In the genomic region with DNA sequence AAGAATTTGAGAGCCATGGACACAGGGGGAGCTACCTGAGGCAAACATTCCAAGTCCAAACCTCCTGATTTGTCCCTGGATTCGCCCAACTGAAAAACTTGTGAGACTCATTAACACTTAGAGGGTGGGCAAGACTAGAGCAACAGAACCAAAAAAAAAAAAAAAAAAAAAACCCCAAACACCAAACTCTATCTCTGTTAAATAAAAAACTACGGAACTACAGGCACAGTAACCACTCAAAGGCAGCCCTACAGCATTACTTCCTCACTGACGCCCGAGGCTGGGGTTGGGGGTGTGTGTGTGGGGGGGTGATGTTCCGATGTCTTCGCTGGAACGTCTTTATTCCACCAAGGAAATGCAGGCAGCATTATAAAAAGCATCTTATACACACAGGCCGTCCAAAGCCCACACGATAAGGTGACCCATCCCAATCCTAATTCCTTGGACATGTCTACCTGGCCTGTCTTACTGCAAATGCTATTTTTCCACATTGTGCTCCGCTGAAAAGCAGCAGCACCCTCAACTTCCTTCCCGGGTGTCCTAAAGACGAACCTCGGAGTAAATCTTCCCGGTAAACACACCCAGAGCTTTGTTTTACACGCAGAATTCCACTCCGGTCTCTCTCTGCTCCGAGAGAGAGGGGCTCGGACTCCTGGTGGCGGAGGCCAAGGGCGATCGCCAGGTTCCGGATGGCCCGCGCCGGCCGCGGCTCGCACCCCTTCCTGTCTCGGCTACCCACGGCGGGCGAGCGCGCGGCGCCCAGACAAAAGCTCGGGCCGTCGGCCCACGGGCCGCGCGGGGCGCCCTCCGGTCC, we compare ENCODE assay signal across 8 mouse cellular contexts. TPM values are rescaled to one million over a fixed set of nuclear protein-coding genes. Genes with fewer than 3 reads are reported as not detected.
DNase-seq lines count a peak whose midpoint lies in the region; ATAC-seq and TF ChIP-seq lines count a peak whose summit lies in the region.

No protein-coding gene starts in this region.

- H3K4me3 ChIP-seq in testis, adult 2 months (ENCODE audit: control insufficient read depth, low read depth, low read length), result peak overlapping the region; percentile 96
- peak overlapping the region; percentile 86 for H3K4me3 ChIP-seq in liver, embryonic 11.5 days (ENCODE audit: low read depth, low read length)

- peak; percentile 26; the same call in 1 of the 2 replicates for ATAC-seq in common myeloid progenitor, adult 5-6 weeks (replicated peaks; ENCODE audit: low read depth, poor library complexity, severe bottlenecking)
- ATAC-seq in liver, embryonic 11.5 days (replicated peaks; ENCODE audit: low FRiP score), result no peak

- H3K4me2 ChIP-seq in liver, embryonic 11.5 days, result peak overlapping the region; percentile 92

- H3K27me3 ChIP-seq in testis, adult 2 months (ENCODE audit: control insufficient read depth, insufficient read depth, low read length), result no peaks in the 10 kb centered on the region
- no peaks in the 10 kb centered on the region for H3K27me3 ChIP-seq in liver, embryonic 11.5 days (replicated peaks; ENCODE audit: control insufficient read depth, insufficient read depth, low read length)

- no peaks in the 10 kb centered on the region for H3K36me3 ChIP-seq in testis, adult 2 months (ENCODE audit: control insufficient read depth, insufficient read depth, low read length)
- H3K36me3 ChIP-seq in liver, embryonic 11.5 days (ENCODE audit: control insufficient read depth, insufficient read depth, low read length), result no peaks in the 10 kb centered on the region

- TF ChIP-seq CTCF in testis, adult 2 months (IDR thresholded peaks at IDR 0.05; ENCODE audit: control insufficient read depth, insufficient read depth, insufficient replicate concordance, low read depth, low read length), result no peak

- H3K9ac ChIP-seq in liver, embryonic 11.5 days (ENCODE audit: low read depth, low read length), result peak overlapping the region; percentile 73

- peak overlapping the region; percentile 31 for H3K27ac ChIP-seq in testis, adult 2 months (ENCODE audit: control insufficient read depth, insufficient read depth, low read depth, low read length)
- peak overlapping the region; percentile 83 for H3K27ac ChIP-seq in liver, embryonic 11.5 days (ENCODE audit: low read depth, low read length)

- intact Hi-C loops in heart, postnatal 14 days (cut with DNase I), result no loop called here

- H3K9me3 ChIP-seq in liver, embryonic 11.5 days (ENCODE audit: control insufficient read depth, low read length), result no peaks in the 10 kb centered on the region

- peaks cover 12% of the 10 kb centered on the region for H3K4me1 ChIP-seq in testis, adult 2 months (ENCODE audit: control insufficient read depth, insufficient read depth, low read length)
- peaks cover 51% of the 10 kb centered on the region for H3K4me1 ChIP-seq in liver, embryonic 11.5 days (replicated peaks; ENCODE audit: control insufficient read depth, insufficient read depth, low read length)

- 2% methylated on average over 42 of the region's 45 CpGs for WGBS in liver, embryonic 11.5 days

- DNase-seq in testis, postnatal 10 days (ENCODE audit: low spot score), result no peak
- DNase-seq in heart, postnatal 14 days, result peak; percentile 37 to 55
- DNase-seq in liver, embryonic 11.5 days (ENCODE audit: low spot score), result peak; percentile 53
- DNase-seq in neural tube, embryonic 10.5 days (ENCODE audit: extremely low spot score, low spot score), result peak; percentile 63
- no peak for DNase-seq in frontal cortex, postnatal 36 days (ENCODE audit: low spot score in 2 of 2)
- no peak for DNase-seq in right cerebral cortex, postnatal 36 days (ENCODE audit: low spot score in 2 of 2)

- no peak for TF ChIP-seq POLR2A in testis, adult 2 months (IDR thresholded peaks at IDR 0.05; ENCODE audit: control insufficient read depth, low read depth, low read length)

RNA-seq across cellular contexts. Expression of gene Rnf34, which starts 49.3 kb away (rescaled TPM):
- 23.2 and 27.3 TPM in 2 replicates for polyA plus RNA-seq in testis, adult 2 months (2012; rRNA removed)
- 15.3 and 23.0 TPM in 2 replicates for total RNA-seq in common myeloid progenitor, adult 5-6 weeks (2017)
- total RNA-seq in heart, postnatal 14 days (2021), result 10 to 100 TPM; 27.3 to 27.7 TPM
- polyA plus RNA-seq in liver, embryonic 11.5 days (2014; fragmentation: Nextera tagmentation; extraction: Ambion mirVana), result 24.6 and 26.5 TPM in 2 replicates

Comparison
In these comparisons a context has a peak if more than half of its experiments do, and no peak if none do; other contexts are left out.
1. DNase-seq: peak in heart, postnatal 14 days (2 of 2), liver, embryonic 11.5 days (single experiment) and neural tube, embryonic 10.5 days (single experiment); none in testis, postnatal 10 days (single experiment), frontal cortex, postnatal 36 days (0 of 2) and right cerebral cortex, postnatal 36 days (0 of 2).